Mouse (Mus musculus): ENCODE measurements around the gene Mtor. TPM values are rescaled to one million over a fixed set of nuclear protein-coding genes. Genes with fewer than 3 reads are reported as not detected.
A peak's percentile ranks its signal among the peaks of the same experiment; 100 is the strongest.

The Mtor gene
- polyA plus RNA-seq, 1 experiment from 2014 or later: 23.6 TPM

DNA sequence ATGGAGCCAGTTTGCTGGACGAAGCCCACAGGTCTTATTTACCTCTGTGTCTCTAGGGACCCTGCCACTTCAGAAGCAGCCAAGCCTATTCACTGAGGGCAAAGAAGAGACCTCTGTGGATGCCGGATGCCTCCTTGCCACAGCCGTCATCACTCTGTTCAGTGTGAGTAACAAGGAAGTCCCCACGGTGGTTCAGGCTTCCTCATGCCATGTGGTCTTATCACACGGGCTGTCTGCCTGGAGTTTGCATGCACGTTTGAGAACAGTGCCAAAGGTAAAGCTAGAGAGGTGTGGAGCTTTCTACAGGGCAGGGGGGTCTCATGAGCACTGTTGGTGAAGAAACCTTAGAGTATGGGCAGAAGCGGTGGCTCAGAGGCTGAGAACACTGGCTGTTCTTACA is 124.8 kb downstream of the Mtor start:
- Histone ChIP-seq H3K9ac (ENCODE audit: low read depth, low read length) (no peak overlapping the region), H3K4me2 (no peak overlapping the region), H3K27ac (ENCODE audit: low read depth, low read length) (no peak overlapping the region), H3K4me1 (ENCODE audit: control insufficient read depth, insufficient read depth, low read length) (no peaks in the 10 kb centered on the region), H3K27me3 (ENCODE audit: control insufficient read depth, insufficient read depth, low read length) (no peaks in the 10 kb centered on the region), H3K9me3 (replicated peaks; ENCODE audit: control insufficient read depth, low read length) (no peaks in the 10 kb centered on the region), H3K4me3 (ENCODE audit: low read depth, low read length) (no peak overlapping the region), H3K36me3 (ENCODE audit: control insufficient read depth, insufficient read depth, low read length) (peaks cover 69% of the 10 kb centered on the region)
- ATAC-seq (replicated peaks; ENCODE audit: insufficient number of reproducible peaks, low FRiP score, low TSS enrichment): no peak
- WGBS (ENCODE audit: insufficient replicate concordance): 84% methylated on average over 7 of the region's 7 CpGs

DNA sequence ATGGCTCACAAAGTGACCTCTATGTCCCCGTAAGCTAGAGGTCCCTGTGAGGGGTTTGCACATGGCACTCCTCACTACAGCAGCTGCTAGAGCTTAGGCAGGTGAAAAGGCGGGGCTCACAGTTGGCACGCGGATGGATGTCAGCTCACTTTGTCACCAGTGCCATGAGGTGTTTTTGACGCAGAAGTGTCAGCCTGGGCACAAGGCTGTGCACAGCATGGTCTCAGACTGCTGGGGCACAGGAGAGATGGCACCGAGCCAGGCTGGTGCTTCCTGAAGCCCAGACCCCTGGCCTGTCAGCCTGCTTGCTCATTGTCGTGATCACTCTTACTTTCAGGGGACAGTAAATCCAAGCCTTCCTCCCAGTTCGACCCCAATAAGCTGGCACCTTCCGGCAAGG is 132.4 kb downstream of the Mtor start:
- 87% methylated on average over 9 of the region's 9 CpGs for WGBS (ENCODE audit: insufficient replicate concordance)
- Histone ChIP-seq H3K4me1 (ENCODE audit: control insufficient read depth, insufficient read depth, low read length) (no peaks in the 10 kb centered on the region), H3K27ac (ENCODE audit: low read depth, low read length) (no peak overlapping the region), H3K9me3 (replicated peaks; ENCODE audit: control insufficient read depth, low read length) (no peaks in the 10 kb centered on the region), H3K27me3 (ENCODE audit: control insufficient read depth, insufficient read depth, low read length) (no peaks in the 10 kb centered on the region), H3K36me3 (ENCODE audit: control insufficient read depth, insufficient read depth, low read length) (peaks cover 31% of the 10 kb centered on the region), H3K4me3 (ENCODE audit: low read depth, low read length) (no peak overlapping the region), H3K9ac (ENCODE audit: low read depth, low read length) (no peak overlapping the region), H3K4me2 (no peak overlapping the region)
- ATAC-seq (replicated peaks; ENCODE audit: insufficient number of reproducible peaks, low FRiP score, low TSS enrichment): no peak

DNA sequence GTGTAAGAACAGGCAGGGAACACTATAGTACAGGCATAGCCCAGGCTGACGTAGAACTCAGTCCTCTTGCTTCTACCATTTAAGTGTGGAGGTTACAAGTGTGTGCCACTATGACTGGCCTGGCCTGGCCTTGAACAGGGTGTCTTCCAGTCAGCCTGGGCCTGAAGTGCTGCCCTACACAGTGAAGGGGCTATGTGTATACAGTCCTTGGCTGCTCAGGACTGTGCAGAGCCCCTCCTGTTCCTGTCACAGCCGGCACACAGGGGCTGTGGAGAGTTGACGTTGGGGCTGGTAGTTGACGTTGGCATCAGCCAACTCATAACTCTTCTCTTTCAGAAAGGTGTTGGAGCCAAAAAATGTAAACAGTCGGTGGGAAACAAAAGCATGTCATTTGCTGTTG is 133.0 kb downstream of the Mtor start:
- no peak overlapping the region for H3K4me2 ChIP-seq
- 93% methylated on average over 5 of the region's 5 CpGs for WGBS (ENCODE audit: insufficient replicate concordance)
- H3K4me3 ChIP-seq (ENCODE audit: low read depth, low read length): no peak overlapping the region
- H3K27me3 ChIP-seq (ENCODE audit: control insufficient read depth, insufficient read depth, low read length): no peaks in the 10 kb centered on the region
- no peak overlapping the region for H3K27ac ChIP-seq (ENCODE audit: low read depth, low read length)
- no peaks in the 10 kb centered on the region for H3K4me1 ChIP-seq (ENCODE audit: control insufficient read depth, insufficient read depth, low read length)
- peaks cover 26% of the 10 kb centered on the region for H3K36me3 ChIP-seq (ENCODE audit: control insufficient read depth, insufficient read depth, low read length)
- no peaks in the 10 kb centered on the region for H3K9me3 ChIP-seq (replicated peaks; ENCODE audit: control insufficient read depth, low read length)
- 0 out of 2 replicates have a peak, but pooled peaks have one; percentile 50 for ATAC-seq (replicated peaks; ENCODE audit: insufficient number of reproducible peaks, low FRiP score, low TSS enrichment)
- H3K9ac ChIP-seq (ENCODE audit: low read depth, low read length): no peak overlapping the region

DNA sequence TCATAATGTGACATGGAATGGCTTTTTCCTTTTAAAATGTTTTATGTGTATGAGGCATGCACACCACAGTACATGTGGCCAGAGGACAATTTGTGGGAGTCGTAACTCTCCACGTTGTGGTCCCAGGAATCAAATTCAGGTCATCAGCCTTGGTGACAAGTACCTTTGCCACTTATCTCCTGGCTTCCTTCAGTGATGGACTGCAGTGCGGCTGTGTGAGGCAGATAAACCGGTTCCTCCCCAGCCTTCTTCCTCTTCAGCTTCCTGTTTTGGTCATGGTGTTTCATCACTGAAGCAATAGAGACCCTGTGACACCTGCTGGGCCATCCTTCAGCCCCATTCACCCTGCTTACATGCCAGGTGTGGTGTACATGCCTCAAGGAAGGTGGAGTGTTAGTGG is 134.8 kb downstream of the Mtor start:
- Histone ChIP-seq H3K9ac (ENCODE audit: low read depth, low read length) (no peak overlapping the region), H3K27me3 (ENCODE audit: control insufficient read depth, insufficient read depth, low read length) (no peaks in the 10 kb centered on the region), H3K36me3 (ENCODE audit: control insufficient read depth, insufficient read depth, low read length) (peaks cover 21% of the 10 kb centered on the region), H3K4me1 (ENCODE audit: control insufficient read depth, insufficient read depth, low read length) (no peaks in the 10 kb centered on the region), H3K27ac (ENCODE audit: low read depth, low read length) (no peak overlapping the region), H3K4me2 (no peak overlapping the region), H3K4me3 (ENCODE audit: low read depth, low read length) (no peak overlapping the region), H3K9me3 (replicated peaks; ENCODE audit: control insufficient read depth, low read length) (no peaks in the 10 kb centered on the region)
- no peak for ATAC-seq (replicated peaks; ENCODE audit: insufficient number of reproducible peaks, low FRiP score, low TSS enrichment)
- WGBS (ENCODE audit: insufficient replicate concordance): 30% methylated on average over 4 of the region's 4 CpGs

DNA sequence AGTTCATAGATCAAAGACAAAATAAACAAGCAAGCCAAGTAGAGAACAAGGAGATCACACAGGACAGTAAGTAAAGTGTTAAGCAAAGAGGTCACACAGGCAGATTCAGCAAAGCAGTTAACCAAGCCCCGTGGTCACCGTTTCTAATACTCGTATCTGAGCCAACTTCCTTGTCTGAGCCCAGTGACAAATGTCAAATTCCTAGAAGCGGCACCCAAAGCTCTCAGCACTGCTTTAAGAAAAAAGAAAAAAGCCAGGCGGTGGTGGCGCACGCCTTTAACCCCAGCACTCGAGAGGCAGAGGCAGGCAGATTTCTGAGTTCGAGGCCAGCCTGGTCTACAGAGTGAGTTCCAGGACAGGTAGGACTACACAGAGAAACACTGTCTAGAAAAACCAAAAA is 138.2 kb downstream of the Mtor start:
- Histone ChIP-seq H3K4me3 (ENCODE audit: low read depth, low read length) (no peak overlapping the region), H3K9ac (ENCODE audit: low read depth, low read length) (no peak overlapping the region), H3K4me2 (no peak overlapping the region), H3K9me3 (replicated peaks; ENCODE audit: control insufficient read depth, low read length) (no peaks in the 10 kb centered on the region), H3K27me3 (ENCODE audit: control insufficient read depth, insufficient read depth, low read length) (no peaks in the 10 kb centered on the region), H3K36me3 (ENCODE audit: control insufficient read depth, insufficient read depth, low read length) (peaks cover 3% of the 10 kb centered on the region), H3K4me1 (ENCODE audit: control insufficient read depth, insufficient read depth, low read length) (no peaks in the 10 kb centered on the region), H3K27ac (ENCODE audit: low read depth, low read length) (no peak overlapping the region)
- no peak for ATAC-seq (replicated peaks; ENCODE audit: insufficient number of reproducible peaks, low FRiP score, low TSS enrichment)
- 60% methylated on average over 9 of the region's 9 CpGs for WGBS (ENCODE audit: insufficient replicate concordance)

DNA sequence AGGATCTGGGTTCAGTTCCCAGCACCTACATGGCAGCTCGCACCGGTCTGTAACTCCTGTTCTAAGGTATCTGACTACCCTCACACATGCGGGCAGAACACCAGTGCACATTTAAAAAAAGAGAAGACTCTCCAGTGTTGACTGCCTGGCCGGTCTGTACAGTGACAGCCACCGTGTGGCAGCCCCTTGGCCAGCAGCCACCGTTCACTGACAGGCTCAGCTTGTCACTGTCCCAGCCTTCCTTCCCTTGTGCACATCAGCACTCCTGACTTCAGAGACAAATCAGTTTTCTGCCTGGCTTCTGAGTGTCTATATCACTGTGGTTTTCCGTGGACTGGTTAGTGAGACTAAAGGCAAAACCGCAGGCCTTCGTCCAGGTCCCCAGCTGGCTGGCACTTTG is 140.4 kb downstream of the Mtor start:
- no peaks in the 10 kb centered on the region for H3K9me3 ChIP-seq (replicated peaks; ENCODE audit: control insufficient read depth, low read length)
- H3K4me2 ChIP-seq: no peak overlapping the region
- peaks cover 7% of the 10 kb centered on the region for H3K4me1 ChIP-seq (ENCODE audit: control insufficient read depth, insufficient read depth, low read length)
- H3K9ac ChIP-seq (ENCODE audit: low read depth, low read length): no peak overlapping the region
- H3K27me3 ChIP-seq (ENCODE audit: control insufficient read depth, insufficient read depth, low read length): no peaks in the 10 kb centered on the region
- WGBS (ENCODE audit: insufficient replicate concordance): 70% methylated on average over 9 of the region's 9 CpGs
- peaks cover 6% of the 10 kb centered on the region for H3K36me3 ChIP-seq (ENCODE audit: control insufficient read depth, insufficient read depth, low read length)
- H3K27ac ChIP-seq (ENCODE audit: low read depth, low read length): no peak overlapping the region
- ATAC-seq (replicated peaks; ENCODE audit: insufficient number of reproducible peaks, low FRiP score, low TSS enrichment): no peak
- H3K4me3 ChIP-seq (ENCODE audit: low read depth, low read length): no peak overlapping the region

DNA sequence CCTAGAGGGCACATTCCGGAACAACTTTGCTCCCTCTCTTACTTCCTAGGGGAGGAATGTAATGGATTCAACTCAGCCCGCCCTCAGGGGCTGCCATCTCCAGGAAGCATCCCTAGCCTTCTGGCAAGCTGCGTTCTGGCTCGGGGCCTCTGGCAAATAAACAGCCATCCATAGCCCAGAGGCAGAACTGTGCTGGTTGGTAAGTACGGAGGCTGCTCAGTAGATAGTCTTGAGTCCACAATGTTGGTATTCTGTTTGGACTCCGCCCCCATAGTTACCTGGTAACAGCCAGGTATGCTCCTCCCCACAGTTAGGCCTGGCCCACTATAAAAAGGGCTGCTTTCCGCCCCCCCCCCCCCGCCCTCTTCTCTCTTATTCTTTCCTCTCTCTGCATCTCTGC is 141.2 kb downstream of the Mtor start:
- Histone ChIP-seq H3K4me1 (ENCODE audit: control insufficient read depth, insufficient read depth, low read length) (peaks cover 7% of the 10 kb centered on the region), H3K4me2 (no peak overlapping the region), H3K27me3 (ENCODE audit: control insufficient read depth, insufficient read depth, low read length) (no peaks in the 10 kb centered on the region), H3K27ac (ENCODE audit: low read depth, low read length) (no peak overlapping the region), H3K9ac (ENCODE audit: low read depth, low read length) (no peak overlapping the region), H3K36me3 (ENCODE audit: control insufficient read depth, insufficient read depth, low read length) (peaks cover 14% of the 10 kb centered on the region), H3K9me3 (replicated peaks; ENCODE audit: control insufficient read depth, low read length) (no peaks in the 10 kb centered on the region), H3K4me3 (ENCODE audit: low read depth, low read length) (no peak overlapping the region)
- WGBS (ENCODE audit: insufficient replicate concordance): 63% methylated on average over 7 of the region's 8 CpGs
- ATAC-seq (replicated peaks; ENCODE audit: insufficient number of reproducible peaks, low FRiP score, low TSS enrichment): no peak

DNA sequence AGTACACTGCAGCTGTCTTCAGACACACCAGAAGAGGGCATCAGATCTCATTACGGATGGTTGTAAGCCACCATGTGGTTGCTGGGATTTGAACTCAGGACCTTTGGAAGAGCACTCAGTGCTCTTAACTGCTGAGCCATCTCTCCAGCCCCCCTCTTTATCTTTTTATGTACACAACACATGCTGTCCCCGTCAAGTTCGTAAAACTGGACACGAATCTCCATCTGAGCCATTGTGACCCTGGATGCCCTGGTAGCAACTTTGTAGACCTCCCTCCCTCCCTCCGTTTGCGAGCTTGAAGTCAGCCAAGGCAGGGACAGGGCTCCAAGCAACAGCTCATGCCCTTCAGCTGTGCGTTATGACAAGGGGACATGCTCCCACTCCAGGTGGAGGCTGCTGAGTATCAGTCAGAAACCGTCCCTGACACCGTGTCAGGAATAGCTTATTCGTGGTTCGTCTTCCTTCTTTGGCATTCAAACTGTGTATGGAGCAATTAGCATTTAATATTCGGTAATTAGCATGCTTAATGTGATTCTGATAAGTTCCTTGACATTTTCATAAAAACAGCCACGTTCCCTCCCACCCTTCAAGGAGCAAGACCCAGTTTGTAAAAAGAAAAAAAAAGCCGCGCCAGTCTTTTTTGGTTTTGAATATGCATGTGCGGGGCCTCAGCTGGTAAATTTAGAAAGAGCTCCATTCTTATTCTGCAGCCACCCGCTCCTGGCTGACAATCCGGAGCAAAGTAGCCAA is 142.2 kb downstream of the Mtor start:
- no peak for ATAC-seq (replicated peaks; ENCODE audit: insufficient number of reproducible peaks, low FRiP score, low TSS enrichment)

DNA sequence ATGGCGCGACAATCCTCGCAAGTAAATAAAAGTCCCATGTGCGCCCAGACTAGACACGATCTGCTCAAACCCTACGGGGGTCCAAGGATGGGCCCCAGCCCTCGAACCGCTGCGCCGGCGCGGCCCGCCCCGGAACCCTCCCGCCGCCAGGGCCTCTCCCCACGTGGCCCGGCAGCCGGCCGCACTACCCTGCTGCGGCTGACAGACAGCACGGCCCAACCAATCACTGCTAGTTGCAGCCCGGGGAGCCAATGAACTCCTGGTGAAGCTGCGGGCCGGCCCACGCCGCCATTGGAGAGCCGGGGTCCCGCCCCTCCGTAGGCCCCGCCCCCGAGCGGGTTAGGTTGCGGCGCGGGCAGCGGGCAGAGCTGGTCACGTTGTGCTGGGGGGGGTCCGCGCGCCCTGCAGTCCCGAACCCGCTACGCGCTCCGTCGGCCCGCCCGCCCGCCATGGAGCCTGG is 142.8 kb downstream of the Mtor start, which contains the start of gene Srm:
Srm (plus strand) TSS at position 333 of the 460 bp plus-strand sequence.
- peak within 1 kb of the TSS; percentile 87 for H3K9ac ChIP-seq (ENCODE audit: low read depth, low read length)
- peak; percentile 99 for ATAC-seq (replicated peaks; ENCODE audit: insufficient number of reproducible peaks, low FRiP score, low TSS enrichment)
- peak within 1 kb of the TSS; percentile 95 for H3K4me2 ChIP-seq
- H3K4me3 ChIP-seq (ENCODE audit: low read depth, low read length): peak within 1 kb of the TSS; percentile 96
- peak within 1 kb of the TSS; percentile 68; the same call in 1 of the 2 replicates for H3K27ac ChIP-seq (ENCODE audit: low read depth, low read length)
- H3K4me1 ChIP-seq (ENCODE audit: control insufficient read depth, insufficient read depth, low read length): peaks cover 7% of the 10 kb centered on the region
- H3K27me3 ChIP-seq (ENCODE audit: control insufficient read depth, insufficient read depth, low read length): no peaks in the 10 kb centered on the region
- H3K36me3 ChIP-seq (ENCODE audit: control insufficient read depth, insufficient read depth, low read length): peaks cover 24% of the 10 kb centered on the region
- under 1% methylated on average over 48 of the region's 50 CpGs for WGBS (ENCODE audit: insufficient replicate concordance)
- H3K9me3 ChIP-seq (replicated peaks; ENCODE audit: control insufficient read depth, low read length): no peaks in the 10 kb centered on the region

More for the DNA sequence above, 142.2 kb downstream of the Mtor start:
- H3K4me3 ChIP-seq (ENCODE audit: low read depth, low read length): peak overlapping the region; percentile 96
- H3K27me3 ChIP-seq (ENCODE audit: control insufficient read depth, insufficient read depth, low read length): no peaks in the 10 kb centered on the region
- H3K36me3 ChIP-seq (ENCODE audit: control insufficient read depth, insufficient read depth, low read length): peaks cover 19% of the 10 kb centered on the region
- peak overlapping the region; percentile 57; the same call in 1 of the 2 replicates for H3K27ac ChIP-seq (ENCODE audit: low read depth, low read length)
- H3K4me1 ChIP-seq (ENCODE audit: control insufficient read depth, insufficient read depth, low read length): peaks cover 7% of the 10 kb centered on the region
- H3K9me3 ChIP-seq (replicated peaks; ENCODE audit: control insufficient read depth, low read length): no peaks in the 10 kb centered on the region
- peak overlapping the region; percentile 95 for H3K4me2 ChIP-seq
- H3K9ac ChIP-seq (ENCODE audit: low read depth, low read length): peak overlapping the region; percentile 59; the same call in 1 of the 2 replicates
- 6% methylated on average over 18 of the region's 18 CpGs for WGBS (ENCODE audit: insufficient replicate concordance)
